Comparison of ENCODE assay signal across 13 mouse cellular contexts in the genomic region with DNA sequence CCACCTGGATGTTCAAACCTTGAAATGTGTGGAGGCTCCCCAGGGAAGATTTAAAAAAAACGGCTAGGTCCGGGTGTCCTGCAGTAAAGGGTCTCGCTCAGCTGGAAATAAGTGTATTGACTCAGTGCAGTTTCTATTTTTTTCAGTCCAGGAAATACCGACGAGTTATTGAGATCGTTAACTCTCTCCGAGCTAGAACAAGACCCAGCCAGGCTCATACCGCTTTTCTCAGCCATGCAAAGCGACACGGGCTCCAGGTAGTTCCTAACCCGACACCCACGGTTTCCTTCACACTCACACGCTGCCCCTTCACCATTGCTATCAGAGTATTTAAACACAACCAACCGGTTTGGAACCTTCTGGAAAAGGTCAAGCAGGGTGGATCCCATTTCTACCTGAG. TPM values are rescaled to one million over a fixed set of nuclear protein-coding genes. Genes with fewer than 3 reads are reported as not detected.
A peak's percentile ranks its signal among the peaks of the same experiment; 100 is the strongest.
DNase-seq lines count a peak whose midpoint lies in the region; ATAC-seq lines count a peak whose summit lies in the region.
"Had no signal": no experiment of that assay in that cellular context is flagged by ENCODE, and none has a peak within 500 bp of the region (broad histone marks: within the 10 kb centered on the region; RNA-seq: fewer than 3 reads in every experiment).

No protein-coding gene starts in this region.

- no peak for ATAC-seq in hindbrain, embryonic 15.5 days (ENCODE audit: low FRiP score, low read depth)
- ATAC-seq in hindbrain, embryonic 14.5 days (ENCODE audit: low FRiP score), result no peak
- no peak; the same call in 1 of the 2 replicates for ATAC-seq in lung, embryonic 16.5 days (ENCODE audit: low read depth)
- no peak; the same call in 1 of the 2 replicates for ATAC-seq in intestine, embryonic 15.5 days
- ATAC-seq in stomach, embryonic 14.5 days (ENCODE audit: insufficient number of reproducible peaks, insufficient read depth, low FRiP score, low read depth), result no peak

- no peaks in the 10 kb centered on the region for H3K27me3 ChIP-seq in hindbrain, embryonic 15.5 days
- no peaks in the 10 kb centered on the region for H3K27me3 ChIP-seq in hindbrain, embryonic 14.5 days (ENCODE audit: control insufficient read depth, insufficient read depth, low read length)
- no peaks in the 10 kb centered on the region for H3K27me3 ChIP-seq in lung, embryonic 16.5 days (ENCODE audit: control insufficient read depth, insufficient read depth, low read depth, low read length)
- H3K27me3 ChIP-seq in intestine, embryonic 15.5 days (replicated peaks), result no peaks in the 10 kb centered on the region
- H3K27me3 ChIP-seq in stomach, embryonic 14.5 days (ENCODE audit: control insufficient read depth, insufficient read depth, low read length), result no peaks in the 10 kb centered on the region

- no peaks in the 10 kb centered on the region for H3K36me3 ChIP-seq in hindbrain, embryonic 15.5 days
- H3K36me3 ChIP-seq in hindbrain, embryonic 14.5 days (replicated peaks; ENCODE audit: control insufficient read depth, insufficient read depth), result no peaks in the 10 kb centered on the region
- H3K36me3 ChIP-seq in lung, embryonic 16.5 days (ENCODE audit: control insufficient read depth, insufficient read depth, low read length), result no peaks in the 10 kb centered on the region
- no peaks in the 10 kb centered on the region for H3K36me3 ChIP-seq in intestine, embryonic 15.5 days
- no peaks in the 10 kb centered on the region for H3K36me3 ChIP-seq in stomach, embryonic 14.5 days (ENCODE audit: control insufficient read depth, insufficient read depth, low read length)
- H3K36me3 ChIP-seq: heart, embryonic 12.5 days had no signal

- H3K4me2 ChIP-seq in hindbrain, embryonic 15.5 days, result peak overlapping the region; percentile 27
- no peak overlapping the region for H3K4me2 ChIP-seq in hindbrain, embryonic 14.5 days (replicated peaks)
- peak overlapping the region; percentile 48 for H3K4me2 ChIP-seq in lung, embryonic 16.5 days (ENCODE audit: low read depth, low read length)
- peak overlapping the region; percentile 54 for H3K4me2 ChIP-seq in intestine, embryonic 15.5 days (replicated peaks)
- peak overlapping the region; percentile 11; the same call in 1 of the 2 replicates for H3K4me2 ChIP-seq in stomach, embryonic 14.5 days (replicated peaks; ENCODE audit: low read depth, low read length)
- H3K4me2 ChIP-seq: heart, embryonic 12.5 days had no signal

- DNase-seq in hindbrain, embryonic 14.5 days (ENCODE audit: low spot score), result no peak
- DNase-seq in lung, adult 18-20 months, result no peak
- DNase-seq in gastrocnemius, postnatal 14 days, result no peak
- no peak for DNase-seq in yolk sac, embryonic 10.5 days (ENCODE audit: low spot score)
- DNase-seq: adrenal gland, adult 8-10 months; cerebellum, postnatal 36 days had no signal

- no peaks in the 10 kb centered on the region for H3K4me1 ChIP-seq in hindbrain, embryonic 15.5 days (replicated peaks)
- H3K4me1 ChIP-seq in hindbrain, embryonic 14.5 days (replicated peaks; ENCODE audit: control insufficient read depth, insufficient read depth, low read length), result no peaks in the 10 kb centered on the region
- H3K4me1 ChIP-seq in lung, embryonic 16.5 days (replicated peaks; ENCODE audit: control insufficient read depth, insufficient read depth, low read length), result peaks cover 25% of the 10 kb centered on the region
- H3K4me1 ChIP-seq in intestine, embryonic 15.5 days (replicated peaks), result peaks cover 20% of the 10 kb centered on the region
- H3K4me1 ChIP-seq in stomach, embryonic 14.5 days (ENCODE audit: control insufficient read depth, insufficient read depth, low read length), result peaks cover 19% of the 10 kb centered on the region; the same call in 1 of the 2 replicates

- intact Hi-C loops in gastrocnemius, postnatal 14 days (cut with DNase I; ENCODE audit: low total_unique reads), result no loop called here

- 72% methylated on average over 14 of the region's 14 CpGs for WGBS in hindbrain, embryonic 15.5 days
- WGBS in hindbrain, embryonic 14.5 days, result 76% methylated on average over 14 of the region's 14 CpGs
- 32% methylated on average over 14 of the region's 14 CpGs for WGBS in lung, embryonic 16.5 days
- WGBS in intestine, embryonic 15.5 days, result 32% methylated on average over 14 of the region's 14 CpGs
- 51% methylated on average over 14 of the region's 14 CpGs for WGBS in stomach, embryonic 14.5 days

- no peak overlapping the region for H3K9ac ChIP-seq in hindbrain, embryonic 15.5 days
- H3K9ac ChIP-seq in hindbrain, embryonic 14.5 days, result no peak overlapping the region
- peak overlapping the region; percentile 44 for H3K9ac ChIP-seq in lung, embryonic 16.5 days (ENCODE audit: low read length)
- no peak overlapping the region for H3K9ac ChIP-seq in intestine, embryonic 15.5 days
- no peak overlapping the region for H3K9ac ChIP-seq in stomach, embryonic 14.5 days (replicated peaks; ENCODE audit: low read depth, low read length)
- H3K9ac ChIP-seq: heart, embryonic 12.5 days had no signal

- no peaks in the 10 kb centered on the region for H3K9me3 ChIP-seq in hindbrain, embryonic 15.5 days
- no peaks in the 10 kb centered on the region for H3K9me3 ChIP-seq in hindbrain, embryonic 14.5 days (ENCODE audit: control insufficient read depth, low read length)
- H3K9me3 ChIP-seq in lung, embryonic 16.5 days (ENCODE audit: control insufficient read depth, low read length), result no peaks in the 10 kb centered on the region
- H3K9me3 ChIP-seq in intestine, embryonic 15.5 days, result no peaks in the 10 kb centered on the region
- H3K9me3 ChIP-seq in stomach, embryonic 14.5 days (ENCODE audit: control insufficient read depth, low read depth, low read length), result no peaks in the 10 kb centered on the region
- H3K9me3 ChIP-seq: heart, embryonic 12.5 days had no signal

- H3K27ac ChIP-seq in hindbrain, embryonic 15.5 days (replicated peaks), result no peak overlapping the region
- no peak overlapping the region for H3K27ac ChIP-seq in hindbrain, embryonic 14.5 days
- no peak overlapping the region for H3K27ac ChIP-seq in lung, embryonic 16.5 days (ENCODE audit: low read length)
- no peak overlapping the region for H3K27ac ChIP-seq in intestine, embryonic 15.5 days
- H3K27ac ChIP-seq in stomach, embryonic 14.5 days (ENCODE audit: low read length), result no peak overlapping the region
- H3K27ac ChIP-seq: macrophage had no signal

- no peak overlapping the region for H3K4me3 ChIP-seq in hindbrain, embryonic 15.5 days
- no peak overlapping the region for H3K4me3 ChIP-seq in hindbrain, embryonic 14.5 days (replicated peaks; ENCODE audit: low read length)
- no peak overlapping the region; the same call in 1 of the 2 replicates for H3K4me3 ChIP-seq in lung, embryonic 16.5 days (ENCODE audit: low read length)
- H3K4me3 ChIP-seq in intestine, embryonic 15.5 days (replicated peaks), result peak overlapping the region; percentile 13
- peak overlapping the region; percentile 5; the same call in 1 of the 2 replicates for H3K4me3 ChIP-seq in stomach, embryonic 14.5 days (ENCODE audit: low read depth, low read length)
- H3K4me3 ChIP-seq: heart, embryonic 12.5 days had no signal

RNA-seq across cellular contexts. Expression of a gene that starts 1.8 kb away (rescaled TPM):
- polyA plus RNA-seq in hindbrain, embryonic 15.5 days (2015; fragmentation: Nextera tagmentation; extraction: Ambion mirVana), result 0.88 and 0.99 TPM in 2 replicates
- polyA plus RNA-seq in hindbrain, embryonic 14.5 days (2014; fragmentation: Nextera tagmentation; extraction: Ambion mirVana), result 0.51 and 0.64 TPM in 2 replicates
- polyA plus RNA-seq in lung, embryonic 16.5 days (2015; fragmentation: Nextera tagmentation; extraction: Ambion mirVana), result 1.2 and 1.4 TPM in 2 replicates
- polyA plus RNA-seq in intestine, embryonic 15.5 days (2015; fragmentation: Nextera tagmentation; extraction: Ambion mirVana), result 2.3 and 2.8 TPM in 2 replicates
- 1.6 and 2.3 TPM in 2 replicates for polyA plus RNA-seq in stomach, embryonic 14.5 days (2014; fragmentation: Nextera tagmentation; extraction: Ambion mirVana)
- under 1 TPM; 0.11 to 0.31 TPM for total RNA-seq in gastrocnemius, postnatal 14 days (2021)
- polyA plus RNA-seq: macrophage had no signal

RNA-seq across cellular contexts. Expression of a gene that starts 12.8 kb away (rescaled TPM):
- not detected in 2 replicates for polyA plus RNA-seq in hindbrain, embryonic 15.5 days (2015; fragmentation: Nextera tagmentation; extraction: Ambion mirVana)
- polyA plus RNA-seq in hindbrain, embryonic 14.5 days (2014; fragmentation: Nextera tagmentation; extraction: Ambion mirVana), result not detected in 2 replicates
- 0.30 and 0.49 TPM in 2 replicates for polyA plus RNA-seq in lung, embryonic 16.5 days (2015; fragmentation: Nextera tagmentation; extraction: Ambion mirVana)
- 0.09 TPM in 1 of 2 replicates, not detected in the other for polyA plus RNA-seq in intestine, embryonic 15.5 days (2015; fragmentation: Nextera tagmentation; extraction: Ambion mirVana)
- 1.6 and 2.1 TPM in 2 replicates for polyA plus RNA-seq in stomach, embryonic 14.5 days (2014; fragmentation: Nextera tagmentation; extraction: Ambion mirVana)
- total RNA-seq in gastrocnemius, postnatal 14 days (2021), result not detected
- total RNA-seq: left cerebral cortex, postnatal 36 days had no signal
- polyA plus RNA-seq: heart, embryonic 12.5 days had no signal

RNA-seq across cellular contexts. Expression of a gene that starts 28.9 kb away (rescaled TPM):
- 118 and 125 TPM in 2 replicates for polyA plus RNA-seq in hindbrain, embryonic 15.5 days (2015; fragmentation: Nextera tagmentation; extraction: Ambion mirVana)
- 104 and 111 TPM in 2 replicates for polyA plus RNA-seq in hindbrain, embryonic 14.5 days (2014; fragmentation: Nextera tagmentation; extraction: Ambion mirVana)
- 92.8 and 118 TPM in 2 replicates for polyA plus RNA-seq in lung, embryonic 16.5 days (2015; fragmentation: Nextera tagmentation; extraction: Ambion mirVana)
- polyA plus RNA-seq in intestine, embryonic 15.5 days (2015; fragmentation: Nextera tagmentation; extraction: Ambion mirVana), result 117 and 146 TPM in 2 replicates
- 140 and 143 TPM in 2 replicates for polyA plus RNA-seq in stomach, embryonic 14.5 days (2014; fragmentation: Nextera tagmentation; extraction: Ambion mirVana)
- 10 to 100 TPM; 45.4 to 55.2 TPM for total RNA-seq in gastrocnemius, postnatal 14 days (2021)

RNA-seq across cellular contexts. Expression of a gene that starts 49.2 kb away (rescaled TPM):
- 3.8 and 4.2 TPM in 2 replicates for polyA plus RNA-seq in hindbrain, embryonic 15.5 days (2015; fragmentation: Nextera tagmentation; extraction: Ambion mirVana)
- polyA plus RNA-seq in hindbrain, embryonic 14.5 days (2014; fragmentation: Nextera tagmentation; extraction: Ambion mirVana), result 2.3 and 2.6 TPM in 2 replicates
- polyA plus RNA-seq in lung, embryonic 16.5 days (2015; fragmentation: Nextera tagmentation; extraction: Ambion mirVana), result 2.0 and 2.3 TPM in 2 replicates
- 1.5 and 2.2 TPM in 2 replicates for polyA plus RNA-seq in intestine, embryonic 15.5 days (2015; fragmentation: Nextera tagmentation; extraction: Ambion mirVana)
- polyA plus RNA-seq in stomach, embryonic 14.5 days (2014; fragmentation: Nextera tagmentation; extraction: Ambion mirVana), result 3.7 and 4.0 TPM in 2 replicates
- total RNA-seq in gastrocnemius, postnatal 14 days (2021), result under 1 TPM in 1 of 2 experiments, not detected in 1; 0.72 TPM
- polyA plus RNA-seq: macrophage had no signal

RNA-seq across cellular contexts. Expression of a gene that starts 52.4 kb away (rescaled TPM):
- polyA plus RNA-seq in hindbrain, embryonic 15.5 days (2015; fragmentation: Nextera tagmentation; extraction: Ambion mirVana), result 3.7 and 4.6 TPM in 2 replicates
- polyA plus RNA-seq in hindbrain, embryonic 14.5 days (2014; fragmentation: Nextera tagmentation; extraction: Ambion mirVana), result 5.2 and 5.5 TPM in 2 replicates
- polyA plus RNA-seq in lung, embryonic 16.5 days (2015; fragmentation: Nextera tagmentation; extraction: Ambion mirVana), result 7.7 and 8.0 TPM in 2 replicates
- polyA plus RNA-seq in intestine, embryonic 15.5 days (2015; fragmentation: Nextera tagmentation; extraction: Ambion mirVana), result 4.7 and 5.1 TPM in 2 replicates
- 9.0 and 9.3 TPM in 2 replicates for polyA plus RNA-seq in stomach, embryonic 14.5 days (2014; fragmentation: Nextera tagmentation; extraction: Ambion mirVana)
- total RNA-seq in gastrocnemius, postnatal 14 days (2021), result 1 to 10 TPM; 1.2 TPM

Comparison
In these comparisons a context has a peak if more than half of its experiments do, and no peak if none do; other contexts are left out.
1. H3K4me3 ChIP-seq: peak in intestine, embryonic 15.5 days (single experiment) and stomach, embryonic 14.5 days (single experiment); none in hindbrain, embryonic 15.5 days (single experiment), hindbrain, embryonic 14.5 days (single experiment) and lung, embryonic 16.5 days (single experiment).